Mouse (Mus musculus) adrenal gland, adult (tissue): Measurements from ENCODE around the gene Chd1l.
A peak's percentile ranks its signal among the peaks of the same experiment; 100 is the strongest.

Source experiments
- DNase-seq, 2 experiments: peaks; one replicate each; pipeline ENCODE4 v3.0.0; 2022 to 2023; ENCODE audit warnings: low spot score in 1 of 2; ENCODE audit not compliant: inconsistent age in 2 of 2

Chd1l gene

DNA sequence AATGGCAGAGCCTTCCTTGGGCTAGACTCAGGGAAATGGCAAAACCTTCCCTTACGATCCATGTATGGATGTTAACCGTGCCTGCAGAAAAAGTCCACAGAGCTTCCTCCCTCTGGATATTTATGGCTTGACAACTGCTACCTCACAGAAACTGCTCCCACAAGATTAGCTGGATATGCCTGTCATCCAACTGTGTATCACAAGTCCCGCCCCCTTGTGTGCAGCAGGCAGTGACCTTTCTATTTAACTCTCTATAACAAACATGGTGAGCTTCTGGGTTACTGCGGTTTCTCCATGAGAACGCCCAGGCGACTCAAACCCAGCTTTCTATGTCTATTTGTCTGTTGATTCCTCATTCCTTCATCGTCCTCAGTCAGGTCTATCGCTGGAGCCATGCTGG, 7.9 kb upstream of the Chd1l start:
- no peak for DNase-seq

DNA sequence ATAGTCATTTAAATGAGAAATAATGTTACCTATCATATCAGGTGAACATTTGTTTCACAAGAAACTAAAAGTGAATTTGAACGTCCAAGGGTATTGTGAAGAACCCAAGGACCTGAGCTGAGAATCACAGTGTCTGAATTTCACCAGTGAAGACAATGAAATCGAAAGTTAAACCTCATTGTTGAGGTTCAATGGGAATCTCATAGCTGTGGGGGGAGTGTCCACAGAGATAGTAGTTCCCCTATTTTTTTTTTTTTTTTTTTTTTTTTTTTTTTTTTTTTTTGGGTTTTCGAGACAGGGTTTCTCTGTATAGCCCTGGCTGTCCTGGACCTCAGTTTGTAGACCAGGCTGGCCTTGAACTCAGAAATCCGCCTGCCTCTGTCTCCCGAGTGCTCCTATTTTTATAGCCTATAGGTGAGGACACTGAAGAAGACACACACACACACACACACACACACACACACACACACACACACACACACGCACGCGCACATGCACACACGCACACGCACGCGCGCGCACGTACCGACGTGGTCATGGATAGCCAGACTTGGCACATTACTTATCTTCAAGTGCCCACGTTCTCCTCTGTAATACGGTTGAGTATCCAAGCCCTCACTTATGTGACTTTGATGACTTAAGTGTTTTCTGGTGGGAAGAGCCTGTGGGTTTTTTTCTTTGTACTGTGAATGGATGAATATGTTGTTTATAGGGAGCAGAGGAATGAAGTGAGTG, 7.3 kb upstream of the Chd1l start:
- no peak for DNase-seq

DNA sequence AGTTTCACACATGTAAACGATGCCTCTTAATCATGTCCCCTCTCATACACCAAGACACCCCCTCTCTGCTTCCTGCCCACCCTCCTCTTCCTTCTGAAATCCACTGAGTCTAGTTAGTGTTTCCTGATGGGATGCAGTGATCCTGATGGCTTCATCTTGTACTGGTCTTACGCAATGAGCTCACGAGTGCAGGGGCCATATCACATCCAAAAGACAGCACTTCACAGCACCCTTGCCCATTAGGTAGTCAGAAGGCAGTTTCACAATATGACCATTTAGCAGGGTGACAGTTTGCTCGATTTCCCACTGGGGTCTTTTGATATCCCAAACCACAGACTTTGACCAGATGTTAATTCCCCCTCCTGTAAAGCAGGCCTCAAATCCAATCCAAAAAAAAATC, 5.9 kb upstream of the Chd1l start:
- no peak for DNase-seq

DNA sequence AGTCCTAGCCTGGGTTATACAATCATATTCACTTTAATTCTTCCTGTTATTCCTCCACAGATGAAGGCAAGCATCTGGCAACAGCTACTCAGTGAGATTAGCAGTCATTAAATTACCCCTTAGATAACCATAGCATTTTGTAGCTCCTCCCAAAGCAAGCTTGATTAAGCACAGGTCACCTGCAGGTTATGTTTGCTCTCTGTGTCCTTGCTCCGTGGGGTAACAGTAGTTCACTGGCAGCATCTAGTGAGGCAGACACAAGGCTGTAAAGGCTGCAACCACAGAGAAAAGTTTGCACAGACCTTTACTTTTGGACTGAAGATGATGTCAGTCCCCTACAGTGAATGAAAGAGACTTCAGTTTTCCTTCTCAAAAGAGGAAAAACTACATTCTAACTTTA, 5.2 kb upstream of the Chd1l start:
- no peak for DNase-seq

DNA sequence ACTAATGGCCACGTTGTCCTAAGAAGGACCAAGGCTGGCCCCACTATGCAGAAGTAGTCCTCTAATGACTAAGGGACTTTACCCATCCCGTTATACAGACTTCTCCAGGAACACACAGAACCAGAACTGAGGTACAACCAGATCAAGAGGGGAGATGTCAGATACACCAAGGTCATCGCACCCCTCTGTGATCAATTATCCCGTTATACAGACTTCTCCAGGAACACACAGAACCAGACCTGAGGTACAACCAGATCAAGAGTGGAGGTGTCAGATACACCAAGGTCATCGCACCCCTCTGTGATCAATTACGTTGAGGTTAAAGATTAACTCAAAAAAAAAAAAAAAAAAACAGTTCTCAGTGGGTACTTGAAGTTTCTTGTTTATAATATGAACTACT, 1.0 kb upstream of the Chd1l start:
- DNase-seq: no peak

DNA sequence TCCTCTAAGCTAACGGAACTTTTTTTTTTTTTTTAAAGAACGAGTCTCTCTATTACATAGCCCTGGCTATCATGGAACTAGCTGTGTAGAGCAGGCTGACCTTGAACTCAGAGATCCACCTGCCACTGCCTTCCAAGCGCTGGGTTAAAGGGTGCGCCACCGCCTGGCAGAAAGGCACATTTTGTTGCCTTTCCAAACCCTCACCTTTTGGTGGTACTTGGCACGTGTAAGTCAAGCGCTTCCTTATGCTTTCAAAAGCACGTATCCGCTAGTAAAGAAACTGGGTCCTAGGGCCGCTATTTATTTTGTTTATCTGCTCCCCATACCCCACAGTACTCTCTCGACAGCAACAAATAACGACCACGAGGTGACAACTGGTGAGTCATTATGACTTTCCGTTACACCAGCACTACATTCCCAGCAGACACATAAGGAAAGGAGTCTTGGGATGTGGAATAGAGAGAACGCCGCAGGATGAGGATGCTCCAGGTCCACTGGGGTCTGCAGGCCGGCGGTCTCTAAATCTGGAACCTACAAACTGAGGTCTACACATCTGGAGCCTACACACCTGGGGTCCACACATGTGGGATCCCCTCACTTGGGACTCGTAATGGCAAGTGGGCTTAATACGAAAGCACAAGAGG, 680 bp downstream of the Chd1l start:
- DNase-seq: peak; percentile 48 to 83

DNA sequence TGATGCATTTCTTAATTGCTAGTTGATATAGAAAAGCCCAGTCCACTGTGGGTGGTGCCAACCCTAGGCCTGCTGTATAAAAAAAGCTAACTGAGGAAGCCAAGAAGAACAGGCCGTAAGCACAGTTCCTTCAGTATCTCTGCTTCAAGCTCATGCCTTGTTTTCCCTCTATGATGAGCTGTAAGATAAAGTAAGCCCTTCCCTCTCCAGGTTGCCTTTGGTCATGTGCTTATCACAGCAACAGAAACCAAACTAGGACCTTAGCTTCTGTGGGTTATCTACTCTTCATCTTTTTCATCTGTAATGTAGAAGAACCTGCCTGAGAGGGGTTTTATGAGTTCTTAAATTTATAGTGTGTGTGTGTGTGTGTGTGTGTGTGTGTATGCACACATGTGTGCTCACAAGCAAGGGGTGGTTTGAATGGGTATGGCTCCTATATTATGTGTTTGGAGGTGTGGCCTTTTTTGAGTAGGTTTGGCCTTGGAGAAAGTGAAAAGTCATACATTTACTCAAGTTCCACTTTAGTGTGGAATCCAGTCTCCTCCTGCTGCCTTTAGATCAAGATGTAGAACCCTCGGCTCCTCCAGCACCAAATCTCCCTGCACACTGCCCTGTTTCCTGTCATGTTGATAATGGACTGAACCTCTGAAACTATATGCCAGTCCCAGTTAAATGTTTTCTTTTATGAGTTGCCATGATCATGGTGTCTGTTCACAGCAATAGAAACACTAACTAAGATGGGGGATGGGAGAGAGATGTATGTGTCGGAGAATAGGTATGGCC, 9.8 kb downstream of the Chd1l start:
- no peak for DNase-seq

DNA sequence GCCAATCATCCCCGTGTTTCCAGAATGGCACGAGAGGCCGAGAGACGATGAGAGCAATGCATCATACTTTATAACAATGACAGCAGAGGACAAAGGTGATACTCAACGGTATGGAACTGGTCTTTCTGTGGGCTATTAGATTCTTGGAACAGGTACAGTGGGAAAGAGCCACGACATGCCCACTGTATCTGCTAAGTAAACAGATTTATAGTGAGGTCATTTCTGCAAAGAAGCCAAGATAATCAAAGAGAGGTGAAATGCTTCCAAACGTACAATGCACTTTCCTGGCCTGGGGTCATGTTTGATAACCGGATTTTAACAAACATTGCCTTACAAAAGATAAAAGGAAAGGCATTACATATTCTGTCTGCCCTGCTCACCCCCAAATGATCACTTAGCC, 13.2 kb downstream of the Chd1l start:
- no peak for DNase-seq

DNA sequence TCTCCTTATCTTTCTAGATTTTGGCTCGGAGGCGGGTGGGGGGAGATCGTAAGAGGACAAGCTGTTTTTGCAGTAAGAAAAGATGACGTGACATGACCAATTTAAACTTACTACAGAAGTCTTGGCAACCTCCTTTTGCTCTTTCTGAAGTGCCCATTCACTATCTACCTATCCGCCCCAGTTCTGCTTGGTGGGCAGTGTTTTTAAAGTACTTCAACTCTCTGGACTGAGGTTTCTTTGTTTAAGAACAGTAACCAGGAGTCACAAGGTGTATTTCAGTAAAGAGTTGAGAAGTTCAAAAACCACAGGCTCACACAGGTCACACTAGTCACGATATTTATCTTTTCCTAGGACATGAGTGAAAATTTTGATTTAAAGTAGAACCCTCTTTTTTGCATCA, 14.9 kb downstream of the Chd1l start:
- no peak for DNase-seq

DNA sequence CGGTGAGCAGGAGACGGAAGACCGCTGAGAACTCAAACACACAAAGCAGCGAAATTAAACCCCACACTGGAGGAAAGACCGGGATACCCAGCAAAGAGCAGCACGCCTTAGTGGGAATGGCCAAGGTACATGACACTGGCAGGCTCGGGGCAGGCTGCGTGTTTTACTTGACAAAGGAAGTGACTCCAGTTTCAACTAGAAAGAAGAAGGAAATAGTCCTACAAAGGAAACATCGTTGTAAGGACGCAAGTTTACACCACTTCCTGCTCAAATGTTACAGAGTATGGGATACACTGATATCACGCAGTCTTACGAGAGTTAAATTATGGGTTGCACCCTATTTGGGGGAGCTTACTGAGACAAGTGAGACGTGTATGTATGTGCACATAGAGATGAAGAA, 15.9 kb downstream of the Chd1l start:
- no peak for DNase-seq

DNA sequence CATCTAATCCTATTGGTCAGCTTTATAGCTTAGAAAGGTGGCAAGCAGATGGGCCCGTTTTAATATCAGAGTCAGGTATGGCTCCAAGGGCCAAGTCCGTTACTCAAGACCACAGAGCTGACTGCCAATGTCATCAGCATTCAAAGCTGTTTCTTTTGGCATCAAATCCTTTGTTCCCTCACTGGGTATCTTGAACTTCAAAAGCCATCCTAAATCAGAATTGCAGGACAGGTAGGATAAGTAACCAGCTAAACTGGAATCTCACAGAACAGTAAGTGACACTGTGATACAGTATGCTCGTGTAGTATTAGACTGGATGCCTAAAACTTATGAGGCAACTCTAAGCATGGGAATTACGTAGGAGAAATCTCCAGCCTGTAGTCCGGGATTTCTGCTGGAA, 16.9 kb downstream of the Chd1l start:
- DNase-seq: no peak

DNA sequence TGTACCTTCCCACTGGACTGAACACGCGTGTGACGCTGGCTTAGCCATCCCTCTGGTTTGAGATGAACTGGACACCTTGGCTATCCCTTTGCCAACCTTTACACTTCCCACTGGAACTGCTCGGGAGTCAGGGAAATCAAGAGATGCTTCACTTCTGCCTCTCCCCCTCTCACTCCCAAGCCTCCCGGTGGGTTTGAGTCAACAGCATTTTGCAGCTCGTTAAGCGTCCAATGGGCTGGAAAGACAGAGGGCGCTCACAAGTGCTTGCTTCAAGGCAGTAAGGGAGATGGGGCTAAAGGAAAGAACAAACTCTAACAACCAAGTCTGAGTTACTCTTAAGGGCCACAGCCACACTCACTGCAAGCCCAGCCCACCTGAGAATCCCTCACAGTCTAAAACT, 19.3 kb downstream of the Chd1l start:
- no peak for DNase-seq

DNA sequence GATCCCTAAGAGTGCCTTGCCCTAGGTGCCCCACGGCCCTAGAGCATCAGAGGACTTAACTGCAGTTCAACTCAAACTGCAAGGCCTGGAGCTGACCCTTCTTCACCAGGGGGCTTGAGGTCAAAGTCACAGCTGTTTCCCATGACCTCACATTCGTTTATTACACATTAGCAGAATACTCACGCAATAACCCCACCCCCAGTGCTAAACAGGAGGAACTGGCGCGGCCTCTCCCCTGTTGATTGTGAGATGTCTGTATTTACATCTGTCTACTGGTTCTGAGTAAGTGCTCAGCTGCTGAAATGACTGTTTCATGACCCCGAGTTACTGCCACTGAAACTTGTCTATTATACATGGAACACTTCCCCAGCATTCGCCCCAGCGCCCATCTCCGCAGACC, 22.3 kb downstream of the Chd1l start:
- DNase-seq: no peak

DNA sequence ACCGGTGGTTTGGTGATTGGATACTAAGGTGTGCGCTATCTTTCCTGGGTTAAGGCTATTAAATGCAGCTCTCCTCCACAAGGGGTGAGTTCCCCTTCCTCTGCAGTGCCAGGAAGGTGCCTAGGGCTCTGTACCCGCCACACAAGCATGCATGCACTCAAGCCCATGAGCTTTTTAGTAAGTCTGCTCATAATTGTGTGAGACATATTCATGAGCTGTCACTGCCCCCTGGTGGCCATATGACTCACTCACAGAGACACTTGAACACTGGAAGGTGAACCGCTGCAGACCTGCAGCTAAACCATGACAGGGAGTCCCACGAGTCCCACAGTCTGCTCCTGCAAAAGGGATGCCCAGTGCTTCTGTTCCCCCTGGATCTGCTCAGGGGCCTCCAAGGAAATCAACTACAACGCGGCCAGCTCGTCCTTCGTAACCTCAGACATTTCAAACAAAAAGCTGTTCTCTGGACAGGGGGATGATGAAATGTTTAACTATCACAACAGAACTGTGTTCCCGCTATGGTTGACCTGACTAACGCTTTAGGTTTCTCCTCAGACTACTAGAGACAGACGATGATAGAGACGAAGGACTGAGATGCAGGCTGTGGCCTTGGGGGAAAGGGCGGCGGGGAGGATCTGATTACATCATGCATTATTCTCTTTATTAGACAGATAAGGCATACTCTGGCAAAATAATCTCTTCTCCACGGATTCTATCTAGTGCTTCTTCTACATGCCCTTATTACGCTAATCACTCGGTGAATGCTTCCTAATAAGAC, 24.4 kb downstream of the Chd1l start:
- DNase-seq: peak; percentile 74 to 91

DNA sequence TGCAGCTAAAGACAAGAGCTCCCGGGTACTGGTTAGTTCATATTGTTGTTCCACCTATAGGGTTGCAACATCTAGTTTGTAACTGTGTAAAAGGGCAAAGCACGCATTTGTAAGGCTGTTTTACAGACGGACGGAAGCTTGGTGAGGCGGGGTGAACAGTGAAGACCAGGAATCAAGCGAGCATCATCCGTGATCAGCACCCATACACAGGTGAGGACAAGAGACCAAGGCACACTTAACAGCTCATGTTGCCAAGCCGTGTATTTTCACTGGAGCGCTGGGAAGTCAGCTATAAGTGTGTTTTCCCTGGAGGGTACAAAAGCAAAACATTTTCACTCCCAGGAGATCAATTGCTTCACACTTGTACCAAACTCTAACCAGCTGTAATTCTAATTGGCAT, 36.2 kb downstream of the Chd1l start:
- DNase-seq: no peak

DNA sequence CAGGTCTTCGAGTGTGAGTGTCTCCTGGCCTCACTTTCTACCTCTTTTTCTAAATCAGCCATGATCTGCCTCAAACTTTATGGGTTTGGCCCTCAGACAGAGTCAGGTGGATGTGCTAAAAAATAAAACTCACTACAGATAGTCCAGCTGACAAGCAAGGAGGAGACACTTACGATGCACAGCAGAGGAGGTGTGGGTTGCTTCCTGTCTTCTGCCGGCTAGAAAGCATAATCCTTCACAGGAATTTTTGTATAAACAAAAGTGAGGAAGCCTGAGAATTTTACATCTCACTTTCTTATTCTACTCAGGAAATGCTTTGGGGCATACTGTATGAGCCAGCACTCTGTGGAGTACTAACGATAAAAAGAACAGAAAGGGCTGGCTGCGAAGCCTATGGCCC, 45.4 kb downstream of the Chd1l start:
- DNase-seq: no peak

DNA sequence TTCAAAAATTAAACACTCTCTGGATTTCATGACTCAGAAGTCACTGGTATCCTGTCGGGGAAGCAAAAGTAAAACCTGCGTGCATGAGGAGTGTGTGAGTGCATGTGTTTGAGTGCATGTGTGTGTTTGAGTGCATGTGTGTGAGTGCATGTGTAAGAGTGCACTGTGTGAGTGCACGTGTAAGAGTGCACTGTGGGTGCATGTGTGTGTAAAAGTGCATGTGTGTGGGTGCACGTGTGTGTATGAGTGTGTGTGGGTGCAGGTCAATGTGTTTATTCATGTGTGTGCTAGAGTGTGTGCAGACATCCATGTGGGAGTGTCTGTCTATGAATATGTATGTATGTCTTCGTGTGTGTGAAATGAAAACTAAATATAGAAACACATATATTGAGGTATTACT, 51.4 kb downstream of the Chd1l start:
- DNase-seq: no peak

DNA sequence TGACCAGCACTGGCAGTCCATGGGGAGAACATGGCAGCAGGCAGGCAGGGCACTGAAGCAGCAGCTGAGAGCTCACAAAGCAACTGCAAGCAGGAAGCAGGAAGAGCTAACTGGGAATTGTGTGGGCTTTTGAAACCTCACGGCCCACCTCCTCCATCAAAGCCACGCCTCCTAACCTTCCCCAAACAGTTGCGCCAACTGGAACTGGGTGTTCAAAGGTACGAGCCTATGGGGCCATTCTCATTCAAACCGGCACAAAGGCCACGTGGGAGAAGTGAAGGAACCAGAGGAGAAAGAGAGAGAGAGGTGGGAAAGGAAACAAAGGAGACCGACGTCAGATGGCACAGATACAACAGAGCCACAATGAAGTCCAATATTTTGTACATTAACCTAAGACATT, 63.8 kb downstream of the Chd1l start:
- no peak for DNase-seq

DNA sequence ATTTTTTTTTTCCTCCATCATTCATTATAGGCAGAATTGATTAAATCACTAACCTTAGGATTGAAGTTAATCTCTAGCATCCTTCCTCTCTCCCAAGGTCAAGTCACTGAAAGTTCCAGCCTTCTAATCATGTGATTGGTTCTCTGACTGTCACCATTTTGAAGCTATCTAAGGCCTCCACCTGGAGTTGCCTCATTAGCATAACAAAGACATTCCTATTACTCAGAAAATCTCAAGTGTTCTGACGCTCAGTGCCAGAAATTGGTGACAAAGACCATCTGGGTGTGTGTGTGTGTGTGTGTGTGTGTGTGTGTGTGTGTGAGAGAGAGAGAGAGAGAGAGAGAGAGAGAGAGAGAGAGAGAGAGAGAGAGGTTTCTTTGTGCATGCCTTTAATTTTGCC, 69.8 kb downstream of the Chd1l start:
- no peak for DNase-seq

DNA sequence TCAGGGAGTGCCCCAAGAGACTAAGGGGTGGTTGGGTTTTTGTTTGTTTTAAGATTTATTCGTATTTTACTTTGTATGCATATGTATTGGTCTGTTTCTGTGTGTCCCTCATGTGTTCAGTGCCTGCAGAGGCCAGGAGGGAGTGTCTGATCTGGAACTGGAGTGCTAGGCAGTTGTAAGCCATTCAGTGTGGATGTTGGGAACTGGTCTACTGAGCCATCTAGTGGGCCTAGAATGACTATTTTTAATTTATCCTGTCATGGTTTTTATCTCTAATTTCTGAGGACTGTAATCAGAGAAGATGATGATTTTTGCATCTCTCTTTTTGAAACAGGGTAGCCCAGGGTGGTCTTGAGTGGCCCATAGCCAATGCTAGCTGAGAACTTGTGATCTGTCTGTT, 71.4 kb downstream of the Chd1l start:
- no peak for DNase-seq

DNA sequence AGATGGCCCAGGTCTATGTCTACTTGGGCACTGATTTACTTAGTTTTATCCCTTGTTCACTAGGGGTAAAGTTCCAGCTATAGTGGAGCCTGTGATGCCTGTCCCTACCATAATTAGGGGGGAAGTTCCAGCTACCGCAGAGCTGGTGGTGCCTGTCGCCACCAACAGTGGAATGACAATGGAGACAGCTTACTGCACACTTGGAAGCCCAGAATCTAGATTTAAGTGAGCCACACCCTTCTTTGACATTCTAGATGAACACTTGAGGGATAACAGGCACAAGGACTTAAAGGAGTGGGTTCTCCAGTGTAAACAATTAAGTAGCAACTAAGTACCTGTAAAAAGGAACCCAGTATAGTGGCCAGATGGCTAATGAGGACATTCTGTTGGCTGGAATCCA, 73.0 kb downstream of the Chd1l start:
- no peak for DNase-seq

DNA sequence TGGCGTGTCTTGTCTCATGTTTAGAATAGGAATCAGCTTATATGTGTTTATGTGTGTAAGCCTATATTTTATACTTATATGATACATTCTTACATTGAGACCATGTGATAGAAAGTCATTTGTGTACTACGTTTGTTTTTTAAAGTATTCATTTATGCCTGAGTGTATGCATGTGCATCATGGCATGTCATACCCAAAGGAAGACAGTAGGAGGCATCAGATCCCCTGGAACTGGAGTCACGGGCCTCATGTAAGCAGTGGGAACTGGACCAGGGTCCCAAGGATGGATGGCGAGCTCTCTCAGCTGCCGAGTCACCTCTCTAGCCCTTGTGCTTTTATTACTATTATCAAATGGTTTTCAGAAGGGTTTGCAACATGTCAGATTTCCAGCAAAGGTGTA, 74.3 kb downstream of the Chd1l start:
- DNase-seq: no peak
